Mouse (Mus musculus): ENCODE measurements at regions not wholly inside any gene's neighbourhood (a gene's known extent, or its start where the extent isn't known, plus 50 kb on each side); places are given as distances from the start of the nearest gene placed in this dataset.

DNA sequence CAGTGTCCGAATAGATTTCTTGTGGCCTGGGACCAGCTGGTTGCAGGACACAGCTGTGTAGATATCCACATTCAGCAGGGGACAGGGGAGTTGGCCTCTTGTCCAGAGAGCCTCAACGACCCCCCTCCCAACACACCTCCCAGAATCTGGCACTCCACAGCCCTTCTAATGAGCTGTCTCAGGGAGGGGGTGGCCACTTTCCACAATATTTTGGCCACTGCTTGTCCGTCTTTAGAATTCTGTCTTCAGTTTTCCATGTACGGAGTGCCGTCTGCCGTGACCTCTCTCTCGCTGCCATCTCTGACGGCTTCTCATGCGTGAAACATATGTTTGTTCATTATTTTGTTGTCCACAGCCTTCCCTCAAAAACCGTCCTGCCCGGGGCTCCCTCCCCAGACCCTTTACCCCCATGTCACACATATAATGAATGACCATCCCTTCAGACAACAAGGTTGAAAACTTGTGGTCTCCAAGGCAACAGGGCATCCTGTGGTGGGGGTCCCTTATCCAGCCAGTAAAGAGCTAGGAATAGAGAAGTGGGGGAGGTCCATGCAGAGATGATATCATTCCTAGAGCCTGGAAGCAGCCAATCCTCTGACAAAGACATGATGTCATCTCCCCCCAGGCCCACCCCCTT, 200.3 kb downstream of the Sox9 start:
- peak; percentile 71 to 73 for DNase-seq

DNA sequence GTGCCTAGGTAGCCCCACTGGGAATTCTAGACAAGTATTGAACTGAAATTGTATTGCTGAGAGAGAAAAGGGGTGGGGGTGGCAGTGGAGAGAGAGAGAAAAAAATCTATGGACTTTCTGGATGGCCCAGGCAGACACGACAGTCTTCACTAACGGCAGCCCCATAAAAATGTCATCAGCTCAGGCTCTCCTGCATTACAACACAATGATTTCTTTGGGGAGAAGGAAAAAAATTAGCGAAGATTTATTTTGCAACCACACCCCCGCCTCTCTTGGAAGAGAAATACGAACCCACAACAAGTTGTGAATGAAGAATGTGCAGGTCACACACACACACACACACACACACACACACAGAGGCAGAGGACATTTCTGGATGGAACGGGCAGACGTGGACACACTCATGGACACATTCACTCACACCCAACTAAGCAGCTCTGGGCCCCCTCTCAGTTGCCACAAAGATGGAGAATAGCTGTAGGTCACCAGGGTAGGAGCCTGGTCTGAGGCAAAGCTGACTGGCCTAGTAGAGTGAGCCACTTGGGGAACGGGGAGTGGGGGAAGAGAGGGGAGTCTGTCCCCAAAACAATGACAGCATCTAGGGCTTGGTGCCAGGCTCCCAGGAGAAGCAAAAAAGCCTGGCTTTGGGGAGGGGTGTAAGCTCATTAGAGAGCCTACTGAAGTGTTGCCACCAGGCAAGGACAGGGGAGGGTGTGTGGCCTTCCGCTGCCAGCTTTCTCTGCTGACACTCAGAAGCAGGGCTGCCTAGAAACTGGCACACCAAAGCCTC, 201.0 kb downstream of the Sox9 start:
- peak; percentile 82 to 84 for DNase-seq

DNA sequence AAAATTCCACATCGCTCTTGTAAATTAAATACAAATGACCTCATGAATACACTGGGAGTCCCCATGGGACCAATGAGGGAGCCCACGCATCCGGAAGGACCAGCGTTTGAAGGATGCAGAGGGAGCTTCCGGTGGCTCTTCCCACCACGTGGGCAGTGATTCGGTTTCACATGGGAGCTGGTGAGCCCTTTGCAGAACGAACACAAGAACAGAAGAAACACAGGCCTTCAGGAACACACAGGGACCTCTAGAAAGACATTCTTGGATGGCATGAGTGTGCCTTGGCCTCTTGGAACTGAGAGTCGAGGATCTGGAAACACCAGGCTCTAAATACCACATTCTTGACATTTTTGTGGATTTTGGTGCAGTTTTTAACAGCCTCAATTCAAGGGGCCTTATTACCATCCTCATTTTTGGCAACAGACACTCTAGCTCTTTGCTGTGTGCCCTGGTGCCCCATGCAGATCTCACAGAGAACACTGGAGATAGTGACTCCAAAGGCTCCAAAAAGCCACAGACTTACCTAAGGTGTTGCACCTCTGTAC, 204.1 kb downstream of the Sox9 start:
- DNase-seq, result no peak

- no peak for DNase-seq
Observed at GRCm38 (mm10) chr11:112987782-112988181, 205.8 kb downstream of the Sox9 start.

DNA sequence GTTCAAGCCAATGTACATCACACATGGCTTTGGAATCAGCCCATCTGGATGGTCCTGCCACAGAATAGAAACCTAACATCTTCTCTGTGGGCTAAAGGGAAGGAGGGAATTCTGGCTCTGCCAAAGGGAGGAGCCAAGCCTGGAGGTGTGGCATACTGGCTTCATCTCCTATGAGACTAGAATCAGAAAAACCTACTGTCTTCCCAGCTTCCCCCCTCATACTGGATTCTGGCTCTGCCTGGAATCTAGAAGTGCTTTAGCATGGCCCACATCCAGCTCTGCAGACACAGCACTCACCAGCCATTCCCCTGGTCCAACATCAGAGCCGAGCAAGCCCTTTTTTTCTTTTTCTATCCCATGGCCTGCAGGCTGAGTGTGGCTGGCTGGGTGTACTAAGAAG, 206.9 kb downstream of the Sox9 start:
- DNase-seq, result peak; percentile 37 to 50

- DNase-seq, result peak in 1 of 2 experiments; percentile 34
Observed at GRCm38 (mm10) chr11:112989981-112990512, 208.0 kb downstream of the Sox9 start.

DNA sequence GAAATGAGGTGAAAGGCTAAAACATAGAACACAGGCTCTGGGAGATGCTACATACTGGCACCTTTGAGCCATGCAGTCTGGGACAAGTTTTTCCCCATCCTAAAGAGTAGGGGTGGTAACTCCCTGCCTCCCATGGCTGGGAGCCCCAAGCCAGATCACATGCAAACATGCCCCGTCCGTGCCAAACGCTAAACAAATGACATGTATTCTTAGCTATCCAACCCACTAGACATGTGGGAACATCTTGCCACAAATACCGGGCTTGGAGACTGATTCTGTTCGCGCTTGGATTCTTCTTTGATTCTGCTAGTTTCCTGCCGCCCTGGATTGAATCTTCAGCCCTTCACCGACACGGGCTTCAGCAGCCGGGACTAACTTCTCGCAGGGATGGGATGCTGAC, 208.7 kb downstream of the Sox9 start:
- no peak for DNase-seq

DNA sequence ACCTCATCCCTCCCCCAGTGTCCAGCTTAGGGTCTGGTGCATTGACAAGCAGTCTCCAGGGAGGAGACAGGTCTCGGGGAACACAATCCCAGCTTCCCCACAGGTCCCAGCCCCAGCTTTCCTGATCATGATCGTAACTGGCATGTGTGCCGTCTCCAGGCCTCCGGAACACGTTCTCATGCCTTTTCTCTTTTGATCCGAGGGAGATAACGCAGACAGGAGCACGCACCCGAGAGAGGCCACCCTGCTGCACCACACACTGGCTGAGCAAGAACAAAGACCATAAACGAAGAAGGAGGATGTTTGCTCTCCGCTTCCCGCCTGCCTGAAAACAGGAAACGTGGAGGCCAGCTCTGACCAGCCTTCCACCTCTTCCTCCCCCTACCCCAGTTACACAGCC, 209.8 kb downstream of the Sox9 start:
- no peak for DNase-seq

GRCm38 (mm10) chr11:112998777-112999583, 217.0 kb downstream of the Sox9 start:
- peak in 1 of 2 experiments; percentile 43 for DNase-seq

- no peak for DNase-seq
Observed at GRCm38 (mm10) chr11:113001071-113001470, 219.0 kb downstream of the Sox9 start.

GRCm38 (mm10) chr11:113005895-113006294, 223.9 kb downstream of the Sox9 start:
- no peak for DNase-seq

DNA sequence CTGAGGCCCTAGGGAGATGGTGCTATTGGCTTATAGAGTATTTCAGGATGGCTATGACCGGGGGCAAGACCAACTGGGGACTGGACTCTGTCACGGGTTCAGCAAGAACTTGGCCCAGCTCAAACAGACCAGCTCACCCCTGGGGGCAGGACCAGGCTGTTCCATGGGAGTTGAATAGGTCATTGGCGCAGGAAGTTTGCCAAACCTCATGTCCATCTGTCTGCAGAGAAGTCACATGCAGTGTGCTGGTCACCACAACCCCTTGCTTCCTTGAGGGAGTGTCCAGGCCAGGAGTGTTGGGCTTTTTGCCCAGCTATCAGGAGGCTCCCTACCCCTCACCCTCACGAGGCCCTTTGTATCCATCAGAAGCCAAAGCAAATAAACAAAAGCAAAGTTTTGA, 226.5 kb downstream of the Sox9 start:
- peak; percentile 49 to 64 for DNase-seq

DNA sequence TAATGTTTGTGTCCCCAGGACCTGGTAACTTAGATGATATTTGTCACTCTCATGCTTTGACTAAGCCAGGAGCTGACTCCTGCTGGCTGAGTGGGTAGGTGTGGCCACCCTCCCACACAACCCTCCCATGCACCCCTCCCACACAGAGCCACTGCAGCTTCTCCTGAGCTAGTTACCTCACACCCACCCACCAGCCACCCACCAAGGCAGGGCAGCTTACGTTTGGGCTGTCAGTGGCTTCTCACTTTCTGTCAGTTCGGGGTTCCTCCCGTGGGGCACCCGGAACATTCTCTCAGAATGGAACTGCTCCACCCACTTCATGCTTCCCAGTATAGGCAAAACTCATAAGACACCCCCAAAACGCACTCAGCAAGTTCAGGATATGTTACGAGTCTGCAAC, 227.4 kb downstream of the Sox9 start:
- no peak for DNase-seq

GRCm38 (mm10) chr11:113010906-113011305, 228.9 kb downstream of the Sox9 start:
- peak in 1 of 2 experiments; percentile 31 for DNase-seq

- peak in 1 of 2 experiments; percentile 42 for DNase-seq
Observed at GRCm38 (mm10) chr11:113014186-113015010, 232.4 kb downstream of the Sox9 start.

DNA sequence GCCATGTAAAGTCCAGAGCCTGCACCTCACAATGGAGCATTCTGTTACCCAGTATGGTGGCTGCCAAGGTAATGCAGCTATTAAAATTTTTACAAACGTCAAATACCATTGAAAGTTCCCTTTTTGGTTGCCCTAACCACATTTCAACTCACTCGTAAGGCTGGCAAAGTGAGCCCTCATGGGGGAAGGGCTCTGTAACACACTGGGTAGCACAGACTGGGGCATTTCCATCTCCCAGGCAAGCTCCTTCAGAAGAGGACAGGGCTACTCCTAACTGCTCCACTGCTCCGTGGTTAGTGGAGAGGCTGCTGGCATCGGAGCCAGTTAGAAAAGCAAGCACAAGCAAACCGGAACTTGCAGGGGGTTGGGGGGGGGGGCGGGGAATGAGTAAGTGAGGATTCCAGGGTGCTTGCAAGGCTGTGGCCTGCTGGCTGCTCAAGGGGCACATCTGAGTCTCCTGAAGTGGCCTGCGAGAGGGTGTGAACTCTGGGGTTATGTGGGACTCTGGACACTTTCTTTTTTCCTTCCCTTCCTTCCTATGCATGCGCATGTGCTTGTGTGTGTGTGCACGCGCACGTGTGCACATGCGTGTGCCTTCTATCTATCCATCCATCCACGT, 233.8 kb downstream of the Sox9 start:
- no peak for DNase-seq

- peak in 1 of 2 experiments; percentile 39 for DNase-seq
Observed at GRCm38 (mm10) chr11:113016801-113017715, 235.0 kb downstream of the Sox9 start.

GRCm38 (mm10) chr11:113021533-113021932, 239.5 kb downstream of the Sox9 start:
- DNase-seq, result no peak

DNA sequence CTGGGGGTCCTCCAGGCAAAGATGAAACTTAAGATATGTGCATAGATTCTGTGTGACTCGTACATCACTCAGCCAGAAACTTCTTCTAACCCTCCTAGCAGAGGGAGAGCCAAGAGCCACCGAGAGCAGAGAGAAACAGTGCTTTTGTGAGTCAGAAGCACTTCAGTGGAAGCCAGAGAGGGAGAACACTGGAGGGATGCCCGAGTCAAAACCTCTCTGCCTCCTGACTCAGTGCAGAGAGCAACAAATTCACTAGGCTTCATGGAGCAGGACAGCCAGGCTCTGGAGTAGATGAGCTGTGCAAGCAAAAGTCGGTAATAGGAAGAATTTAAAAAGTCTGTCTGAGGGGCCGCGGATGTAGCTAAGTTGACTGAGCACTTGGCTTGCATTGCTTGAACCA, 245.0 kb downstream of the Sox9 start:
- peak in 1 of 2 experiments; percentile 24 for DNase-seq

DNA sequence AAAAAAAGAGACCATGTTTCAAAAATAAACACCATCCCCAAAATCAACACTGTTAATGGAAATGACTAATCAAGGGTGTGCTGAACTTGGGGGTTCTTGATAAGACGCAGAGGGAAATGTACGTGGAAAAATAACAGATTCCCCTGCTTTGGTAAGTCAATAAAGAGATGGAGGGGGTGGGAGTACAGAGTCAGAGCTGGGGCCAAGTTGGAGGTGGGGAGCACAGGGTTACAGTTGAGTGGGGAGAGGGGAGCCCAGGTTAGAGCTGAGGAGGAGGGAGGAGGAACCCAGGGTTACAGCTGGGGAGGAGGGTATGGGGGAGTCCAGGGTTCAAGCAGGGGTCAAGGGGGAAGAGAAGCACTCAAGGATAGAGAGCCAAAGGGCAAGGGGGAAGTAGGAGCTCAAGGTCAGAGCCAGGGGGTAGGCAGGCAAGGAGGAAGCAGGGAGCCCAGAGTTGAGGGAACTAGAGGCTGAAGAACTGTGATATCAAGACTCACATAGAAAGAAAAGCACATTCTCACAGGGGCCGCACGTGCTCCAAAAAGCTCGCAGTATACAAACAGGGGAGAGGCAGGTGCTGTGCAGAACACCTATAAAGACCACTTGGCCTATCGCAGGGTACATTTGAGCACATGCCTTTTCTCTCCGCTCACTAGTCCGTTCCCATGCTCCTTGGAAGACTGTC, 246.4 kb downstream of the Sox9 start:
- DNase-seq, result no peak
